Mouse (Mus musculus) CH12.LX (cell line): ENCODE measurements around the gene Gcnt2. TPM values are rescaled to one million over a fixed set of nuclear protein-coding genes. Genes with fewer than 3 reads are reported as not detected.

Experiments used
- DNase-seq: peaks from one replicate; pipeline ENCODE4 v3.0.0-alpha.2; 2013; ENCODE audit errors: extremely low read depth
- H3K27ac ChIP-seq: 2 replicates; pipeline ENCODE4 v1.5.1; 2012; ENCODE audit warnings: low read depth, mild to moderate bottlenecking, control low read depth, moderate library complexity; ENCODE audit not compliant: insufficient read depth
- H3K27me3 ChIP-seq: replicated peaks from 2 replicates; pipeline ENCODE3; 2012; ENCODE audit warnings: inconsistent platforms
- H3K36me3 ChIP-seq, 2 experiments: replicated peaks in 1 of 2; 2 replicates each; pipeline versions ENCODE3 to v1.6.1; 2012; ENCODE audit warnings: inconsistent platforms in 1 of 2, low read length in 1 of 2, mild to moderate bottlenecking in 1 of 2, mixed read lengths in 1 of 2, moderate library complexity in 1 of 2; ENCODE audit not compliant: control insufficient read depth in 1 of 2, insufficient read depth in 1 of 2
- H3K4me1 ChIP-seq, 2 experiments: 2 replicates each; pipeline ENCODE4 v1.6.1; 2012; ENCODE audit warnings: inconsistent platforms in 1 of 2, moderate library complexity in 1 of 2; ENCODE audit not compliant: insufficient read depth in 2 of 2, control insufficient read depth in 1 of 2
- H3K4me2 ChIP-seq: 2 replicates; pipeline ENCODE4 v1.6.1; 2012; ENCODE audit warnings: low read depth, mild to moderate bottlenecking, control low read depth; ENCODE audit not compliant: poor library complexity, insufficient read depth, severe bottlenecking
- H3K4me3 ChIP-seq, 3 experiments: fragments of 150-350 bp in 1 of 3; sonication (generic) in 1 of 3; replicated peaks in 1 of 3; 2 replicates each; pipeline versions ENCODE3 to v1.5.1; 2011 to 2012; ENCODE audit warnings: low read depth in 2 of 3, low read length in 2 of 3, mild to moderate bottlenecking in 2 of 3, moderate library complexity in 2 of 3, control low read depth in 1 of 3, improper control_type of control experiment in 1 of 3, inconsistent platforms in 1 of 3, mixed read lengths in 1 of 3; ENCODE audit not compliant: poor library complexity in 1 of 3
- H3K79me2 ChIP-seq: replicated peaks from 2 replicates; pipeline ENCODE4 v1.6.1; 2012; ENCODE audit warnings: mild to moderate bottlenecking, moderate library complexity; ENCODE audit not compliant: control insufficient read depth, poor library complexity, insufficient read depth, severe bottlenecking; ENCODE audit errors: extremely low read depth
- H3K9ac ChIP-seq: 2 replicates; pipeline ENCODE4 v1.6.1; 2012; ENCODE audit warnings: low read depth, mild to moderate bottlenecking, control low read depth, moderate library complexity; ENCODE audit not compliant: insufficient read depth
- H3K9me3 ChIP-seq: replicated peaks from 2 replicates; pipeline ENCODE3; 2012; ENCODE audit warnings: low read length, inconsistent platforms, mixed read lengths
- BHLHE40 ChIP-seq: IDR thresholded peaks from 2 replicates; pipeline ENCODE4 v1.6.1; 2011; ENCODE audit warnings: mild to moderate bottlenecking, low read depth, low read length, improper control_type of control experiment
- CHD1 ChIP-seq: IDR thresholded peaks from 2 replicates; pipeline ENCODE4 v1.6.1; 2012; ENCODE audit warnings: low read depth, low read length, improper control_type of control experiment, inconsistent platforms
- CTCF ChIP-seq, 2 experiments: IDR thresholded peaks in 1 of 2; conservative IDR thresholded peaks in 1 of 2; 2 replicates each; pipeline ENCODE4 v1.5.1; 2011 to 2012; ENCODE audit warnings: low read depth in 2 of 2, low read length in 2 of 2, improper control_type of control experiment in 1 of 2, inconsistent platforms in 1 of 2, mild to moderate bottlenecking in 1 of 2, moderate library complexity in 1 of 2
- E2F4 ChIP-seq: IDR thresholded peaks from 2 replicates; pipeline ENCODE4 v1.6.1; 2011; ENCODE audit warnings: low read depth, low read length, improper control_type of control experiment; ENCODE audit not compliant: insufficient replicate concordance
- GABPA ChIP-seq: IDR thresholded peaks from 2 replicates; pipeline ENCODE4 v1.6.1; 2012; ENCODE audit warnings: low read depth, low read length, improper control_type of control experiment, inconsistent platforms; ENCODE audit not compliant: insufficient replicate concordance
- JUN ChIP-seq: IDR thresholded peaks from 2 replicates; pipeline ENCODE4 v1.6.1; 2011; ENCODE audit warnings: low read depth, mild to moderate bottlenecking, low read length, improper control_type of control experiment, moderate library complexity; ENCODE audit not compliant: insufficient read depth
- MAX ChIP-seq: IDR thresholded peaks from 2 replicates; pipeline ENCODE4 v1.6.1; 2011; ENCODE audit warnings: low read length, improper control_type of control experiment
- MYC ChIP-seq: IDR thresholded peaks from 2 replicates; pipeline ENCODE4 v1.6.1; 2011; ENCODE audit warnings: low read depth, mild to moderate bottlenecking, improper control_type of control experiment, low read length
- NELFE ChIP-seq: IDR thresholded peaks from 2 replicates; pipeline ENCODE4 v1.6.1; 2011; ENCODE audit warnings: low read depth, low read length, improper control_type of control experiment
- POLR2A ChIP-seq: IDR thresholded peaks from 2 replicates; pipeline ENCODE4 v1.6.1; 2011; ENCODE audit warnings: low read depth, mild to moderate bottlenecking, improper control_type of control experiment, low read length
- SIN3A ChIP-seq: IDR thresholded peaks from 2 replicates; pipeline ENCODE4 v1.6.1; 2012; ENCODE audit warnings: low read length, improper control_type of control experiment, inconsistent platforms
- TBP ChIP-seq: conservative IDR thresholded peaks from 2 replicates; pipeline ENCODE4 v1.6.1; 2011; ENCODE audit warnings: low read depth, low read length, improper control_type of control experiment
- TCF12 ChIP-seq: IDR thresholded peaks from 2 replicates; pipeline ENCODE4 v1.6.1; 2014; ENCODE audit warnings: low read depth, mild to moderate bottlenecking, inconsistent platforms, low read length, improper control_type of control experiment
- USF2 ChIP-seq: conservative IDR thresholded peaks from 2 replicates; pipeline ENCODE4 v1.6.1; 2011; ENCODE audit warnings: low read depth, low read length, improper control_type of control experiment
- ZKSCAN1 ChIP-seq: IDR thresholded peaks from 2 replicates; pipeline ENCODE4 v1.6.1; 2012; ENCODE audit warnings: low read depth, inconsistent platforms, low read length, improper control_type of control experiment, borderline replicate concordance
- dilution Hi-C: fragments of 300-500 bp; cut with MboI; formaldehyde crosslinking; loops from 2 replicates; pipeline ENCODE4 v1.14.3; 2020; ENCODE audit warnings: low sequenced_read_pairs; ENCODE audit not compliant: extremely low pct_unique_long_range_greater_than_20kb, extremely low pct_ligation_motif_present
- in situ Hi-C: fragments of 300-500 bp; cut with MboI; formaldehyde crosslinking; loops from 3 replicates; pipeline ENCODE4 v1.14.3; 2019; ENCODE audit warnings: low sequenced_read_pairs, low pct_ligation_motif_present, low pct_unique_long_range_greater_than_20kb, mixed read lengths
- polyA plus RNA-seq: library from polyadenylated mRNA; unstranded; fragments of >175 nt; gene quantifications from 2 replicates; pipeline ENCODE4 v1.2.1, GENCODE M21; 2012; ENCODE audit warnings: low read depth; ENCODE audit not compliant: insufficient read length
- total RNA-seq, 2 experiments: library from RNA; depleted of rRNA; stranded (reverse); fragments of 300-350 nt in 1 of 2; fragments of >200 nt in 1 of 2; gene quantifications; 2 replicates each; pipeline ENCODE4 v1.2.3; 2012 to 2014

Gene Gcnt2
- total and polyA plus RNA-seq, 3 experiments: not detected

GRCm38 (mm10) chr13:40938485-40939357 is 79.2 kb downstream of the Gcnt2 start:
- dilution Hi-C loops: no loop called here
- no peak overlapping the region for H3K4me3 ChIP-seq
- in situ Hi-C loops: no loop called here
- H3K27ac ChIP-seq: no peak overlapping the region
- H3K9me3 ChIP-seq: no peaks in the 10 kb centered on the region
- H3K36me3 ChIP-seq: no peaks in the 10 kb centered on the region
- no peak overlapping the region for H3K4me2 ChIP-seq
- H3K79me2 ChIP-seq: no peaks in the 10 kb centered on the region
- TF ChIP-seq E2F4: no peak
- no peak for TF ChIP-seq ZKSCAN1
- TF ChIP-seq MYC: no peak
- TF ChIP-seq CTCF (conservative IDR thresholded peaks at IDR 0.05 in 1 of 2, IDR thresholded peaks at IDR 0.05 in 1 of 2; ENCODE audit: low read depth in 2 of 2, low read length in 2 of 2): no peak
- no peak for TF ChIP-seq GABPA
- no peak for TF ChIP-seq BHLHE40
- TF ChIP-seq CHD1: no peak
- no peak for TF ChIP-seq USF2
- TF ChIP-seq NELFE: no peak
- TF ChIP-seq POLR2A: no peak
- TF ChIP-seq SIN3A: no peak
- no peak for TF ChIP-seq JUN
- no peak for TF ChIP-seq TCF12
- DNase-seq: no peak
- H3K9ac ChIP-seq: no peak overlapping the region
- H3K4me1 ChIP-seq: no peaks in the 10 kb centered on the region
- no peaks in the 10 kb centered on the region for H3K27me3 ChIP-seq

DNA sequence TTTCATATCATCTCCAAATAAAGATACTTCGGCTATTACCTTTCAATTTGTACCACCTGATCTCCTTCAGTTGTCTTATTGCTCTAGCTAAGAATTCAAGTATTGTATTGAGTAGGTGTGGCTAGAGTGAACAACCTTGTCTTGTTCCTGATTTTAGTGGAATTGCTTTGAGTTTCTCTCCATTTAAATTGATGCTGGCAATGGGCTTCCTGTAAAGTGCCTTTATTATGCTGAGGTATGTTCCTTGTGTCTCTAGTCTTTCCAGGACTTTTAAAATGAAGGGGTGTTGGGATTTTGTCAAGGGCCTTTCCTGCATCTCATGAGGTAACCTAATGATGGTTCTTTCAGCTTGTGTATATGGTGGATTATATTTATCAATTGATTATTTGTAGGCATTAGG is 83.5 kb downstream of the Gcnt2 start:
- H3K79me2 ChIP-seq: no peaks in the 10 kb centered on the region
- H3K9ac ChIP-seq: no peak overlapping the region
- no peaks in the 10 kb centered on the region for H3K27me3 ChIP-seq
- H3K9me3 ChIP-seq: no peaks in the 10 kb centered on the region
- H3K36me3 ChIP-seq: no peaks in the 10 kb centered on the region
- in situ Hi-C loops: no loop called here
- no peak overlapping the region for H3K4me3 ChIP-seq
- DNase-seq: no peak
- H3K4me1 ChIP-seq: peaks cover 0 to 9% of the 10 kb centered on the region in 2 experiments; a peak in 2 of 4 replicates
- dilution Hi-C loops: no loop called here
- H3K27ac ChIP-seq: no peak overlapping the region
- TF ChIP-seq MAX (no peak), TBP (no peak)
- H3K4me2 ChIP-seq: no peak overlapping the region
